ENCODE assay signal across 8 mouse cellular contexts in the genomic region with DNA sequence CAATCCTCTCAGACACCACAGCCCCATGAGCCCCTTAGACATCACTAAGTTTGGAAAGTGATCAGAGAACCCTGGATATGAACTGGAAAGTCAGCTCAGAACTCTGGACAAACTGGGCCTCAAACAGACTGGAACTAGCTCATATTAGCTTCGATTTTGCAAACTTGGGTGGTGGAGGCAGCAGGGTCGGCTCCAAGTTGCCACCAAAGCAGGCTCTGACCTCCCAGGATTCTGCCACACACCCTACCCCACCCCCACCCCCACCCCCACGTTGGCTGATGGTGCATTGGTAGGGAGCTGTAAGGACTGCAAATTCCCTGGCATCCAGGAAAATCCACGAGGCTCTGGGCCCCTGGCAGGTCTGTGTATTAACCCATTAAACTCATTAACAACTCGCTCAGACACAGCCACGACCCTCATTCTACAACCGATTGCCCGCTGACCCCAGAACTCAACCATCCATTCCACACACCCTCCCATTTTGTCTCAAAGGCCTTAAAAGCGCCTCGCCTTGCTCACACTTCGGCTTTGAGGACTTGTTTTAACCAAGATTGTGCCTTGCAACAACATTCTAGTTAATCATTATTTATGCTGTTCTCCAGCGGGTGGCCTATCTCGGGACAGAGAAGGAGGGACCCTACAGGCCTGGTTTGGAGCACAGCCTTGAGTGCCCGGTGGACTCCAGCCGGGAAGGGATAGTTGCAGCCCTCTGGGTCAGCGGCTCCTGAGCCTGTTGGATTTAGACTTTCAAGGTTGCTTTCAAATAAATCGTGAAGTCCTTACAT. TPM values are rescaled to one million over a fixed set of nuclear protein-coding genes. Genes with fewer than 3 reads are reported as not detected.
DNase-seq lines count a peak whose midpoint lies in the region; ATAC-seq lines count a peak whose summit lies in the region.

No protein-coding gene starts in this region.

- H3K4me3 ChIP-seq in heart, embryonic 12.5 days: peak overlapping the region; percentile 65
- H3K4me3 ChIP-seq in hindbrain, embryonic 13.5 days: peak overlapping the region; percentile 59
- peak overlapping the region; percentile 82 for H3K4me3 ChIP-seq in limb, embryonic 12.5 days (replicated peaks)
- H3K4me3 ChIP-seq in neural tube, embryonic 14.5 days (ENCODE audit: low read depth, low read length): peak overlapping the region; percentile 63

- no peaks in the 10 kb centered on the region for H3K9me3 ChIP-seq in heart, embryonic 12.5 days (replicated peaks)
- no peaks in the 10 kb centered on the region for H3K9me3 ChIP-seq in hindbrain, embryonic 13.5 days
- H3K9me3 ChIP-seq in limb, embryonic 12.5 days: no peaks in the 10 kb centered on the region
- no peaks in the 10 kb centered on the region for H3K9me3 ChIP-seq in neural tube, embryonic 14.5 days (ENCODE audit: control insufficient read depth, low read length)

- WGBS in heart, embryonic 12.5 days: 37% methylated on average over 17 of the region's 17 CpGs
- WGBS in hindbrain, embryonic 13.5 days: 11% methylated on average over 17 of the region's 17 CpGs
- 5% methylated on average over 17 of the region's 17 CpGs for WGBS in limb, embryonic 12.5 days
- 13% methylated on average over 17 of the region's 17 CpGs for WGBS in neural tube, embryonic 14.5 days

- DNase-seq in heart, postnatal 25 days (ENCODE audit: low spot score): no peak
- no peak for DNase-seq in cerebellum, postnatal 4 days (ENCODE audit: low spot score in 2 of 2)
- DNase-seq in left cerebral cortex, adult 9 months (ENCODE audit: low spot score in 2 of 2): no peak
- DNase-seq in thymus, adult 18-20 months: no peak

- no peaks in the 10 kb centered on the region for H3K36me3 ChIP-seq in heart, embryonic 12.5 days
- no peaks in the 10 kb centered on the region for H3K36me3 ChIP-seq in hindbrain, embryonic 13.5 days
- no peaks in the 10 kb centered on the region for H3K36me3 ChIP-seq in limb, embryonic 12.5 days
- H3K36me3 ChIP-seq in neural tube, embryonic 14.5 days (ENCODE audit: control insufficient read depth, insufficient read depth, low read length): no peaks in the 10 kb centered on the region

- intact Hi-C loops in heart, postnatal 25 days (cut with DNase I): loop anchor here (10.0 kb wide), 1 partner anchor 514 kb away; no protein-coding TSS in a partner anchor

- peaks cover 23% of the 10 kb centered on the region for H3K27me3 ChIP-seq in heart, embryonic 12.5 days (replicated peaks)
- peaks cover 66% of the 10 kb centered on the region for H3K27me3 ChIP-seq in hindbrain, embryonic 13.5 days
- H3K27me3 ChIP-seq in limb, embryonic 12.5 days: peaks cover 53% of the 10 kb centered on the region
- H3K27me3 ChIP-seq in neural tube, embryonic 14.5 days (ENCODE audit: control insufficient read depth, insufficient read depth, low read length): peaks cover 12% of the 10 kb centered on the region

- H3K4me2 ChIP-seq in heart, embryonic 12.5 days: peak overlapping the region; percentile 99
- peak overlapping the region; percentile 88 for H3K4me2 ChIP-seq in hindbrain, embryonic 13.5 days
- H3K4me2 ChIP-seq in limb, embryonic 12.5 days: peak overlapping the region; percentile 84
- H3K4me2 ChIP-seq in neural tube, embryonic 14.5 days (ENCODE audit: low read depth, low read length): peak overlapping the region; percentile 85

- 0 out of 2 replicates have a peak overlapping the region, but pooled peaks have one; percentile 78 for H3K9ac ChIP-seq in heart, embryonic 12.5 days
- H3K9ac ChIP-seq in hindbrain, embryonic 13.5 days: peak overlapping the region; percentile 80
- peak overlapping the region; percentile 95 for H3K9ac ChIP-seq in limb, embryonic 12.5 days (replicated peaks)
- peak overlapping the region; percentile 74 for H3K9ac ChIP-seq in neural tube, embryonic 14.5 days (replicated peaks; ENCODE audit: low read depth, low read length)

- H3K27ac ChIP-seq in heart, embryonic 12.5 days (ENCODE audit: poor library complexity, severe bottlenecking): no peak overlapping the region
- H3K27ac ChIP-seq in hindbrain, embryonic 13.5 days: no peak overlapping the region
- peak overlapping the region; percentile 89 for H3K27ac ChIP-seq in limb, embryonic 12.5 days
- no peak overlapping the region; the same call in 1 of the 2 replicates for H3K27ac ChIP-seq in neural tube, embryonic 14.5 days (ENCODE audit: low read depth, low read length)

- ATAC-seq in heart, embryonic 12.5 days (ENCODE audit: insufficient number of reproducible peaks, low FRiP score): no peak
- ATAC-seq in hindbrain, embryonic 13.5 days (ENCODE audit: low FRiP score): no peak
- ATAC-seq in limb, embryonic 12.5 days (ENCODE audit: insufficient number of reproducible peaks, insufficient read depth, low FRiP score, low TSS enrichment, low read depth): no peak
- ATAC-seq in neural tube, embryonic 14.5 days (ENCODE audit: low read depth): no peak

- peaks cover 41% of the 10 kb centered on the region for H3K4me1 ChIP-seq in heart, embryonic 12.5 days (replicated peaks)
- peaks cover 66% of the 10 kb centered on the region for H3K4me1 ChIP-seq in hindbrain, embryonic 13.5 days (replicated peaks)
- H3K4me1 ChIP-seq in limb, embryonic 12.5 days (replicated peaks): peaks cover 67% of the 10 kb centered on the region
- H3K4me1 ChIP-seq in neural tube, embryonic 14.5 days (ENCODE audit: control insufficient read depth, insufficient read depth, low read length): peaks cover 8% of the 10 kb centered on the region

RNA-seq across cellular contexts. Expression of a gene that starts 3.6 kb away (rescaled TPM):
- polyA plus RNA-seq in heart, embryonic 12.5 days (2016; fragmentation: Nextera tagmentation; extraction: Ambion mirVana): 3.9 and 4.6 TPM in 2 replicates
- 1 to 10 TPM in 1 of 2 experiments, under 1 TPM in 1; 0.92 to 1.1 TPM for total RNA-seq in heart, postnatal 25 days (2021)
- polyA plus RNA-seq in hindbrain, embryonic 13.5 days (2015; fragmentation: Nextera tagmentation; extraction: Ambion mirVana): 6.5 and 7.5 TPM in 2 replicates
- 23.5 and 32.8 TPM in 2 replicates for polyA plus RNA-seq in limb, embryonic 12.5 days (2016; fragmentation: Nextera tagmentation; extraction: Ambion mirVana)
- 9.1 and 9.4 TPM in 2 replicates for polyA plus RNA-seq in neural tube, embryonic 14.5 days (2014; fragmentation: Nextera tagmentation; extraction: Ambion mirVana)
